Mouse (Mus musculus) CD8-positive naive resting alpha-beta T cell, adult 2 months (primary cell): ENCODE data around the gene Gm7030.
"Not testable (repeated sequence)": the region's sequence is repeated elsewhere in the genome, so short reads cannot be mapped to it uniquely, and the experiment has no call there.

ENCODE experiments used
- DNase-seq, 2 experiments: peaks; one replicate each; pipeline ENCODE4 v3.0.0; 2022; ENCODE audit warnings: low read depth in 2 of 2, low spot score in 2 of 2

Gm7030 gene

DNA sequence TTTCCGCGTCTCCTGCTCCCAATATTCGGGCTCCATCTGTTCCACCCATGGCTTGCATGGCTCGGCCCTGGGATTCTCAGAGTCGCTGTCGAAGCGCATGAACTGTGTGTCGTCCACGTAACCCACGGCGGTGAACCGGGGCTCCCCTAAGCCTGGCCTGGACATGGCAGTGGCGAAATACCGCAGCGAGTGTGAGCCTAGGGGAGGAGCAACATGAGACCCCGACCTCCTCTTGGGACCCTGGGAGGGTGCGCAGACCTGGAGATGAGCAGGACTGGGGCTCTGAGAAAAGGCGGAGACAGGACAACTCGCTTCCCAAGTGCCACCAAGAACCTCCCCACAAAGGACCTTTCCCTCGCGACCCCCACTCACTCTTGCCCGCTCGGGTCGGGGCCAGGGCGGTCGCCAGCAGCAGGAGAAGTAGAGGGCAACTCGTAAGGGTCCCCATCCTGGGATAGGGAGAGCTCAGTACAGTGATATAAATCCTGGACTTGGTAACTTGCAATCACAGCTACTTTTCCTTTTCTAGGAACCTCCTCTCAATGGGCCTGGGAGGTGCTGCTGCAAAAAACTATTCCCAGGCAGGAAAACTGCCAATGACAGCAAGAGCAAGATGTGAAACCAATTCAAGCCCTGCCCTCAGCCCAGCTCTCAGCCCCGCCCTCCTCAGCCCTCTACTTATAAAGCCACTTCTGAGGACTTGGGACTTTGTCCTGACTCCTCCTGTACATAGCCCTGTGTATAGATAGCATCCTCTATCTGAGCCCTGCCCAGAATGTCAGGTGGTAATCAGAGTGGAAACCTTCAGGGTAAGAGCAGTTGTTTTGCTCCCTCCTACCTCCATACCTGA, at the start of gene Gm7030:
TSS of gene Gm7030 (minus strand) at position 458 of the 850 bp plus-strand sequence.
- DNase-seq: not testable (repeated sequence)

DNA sequence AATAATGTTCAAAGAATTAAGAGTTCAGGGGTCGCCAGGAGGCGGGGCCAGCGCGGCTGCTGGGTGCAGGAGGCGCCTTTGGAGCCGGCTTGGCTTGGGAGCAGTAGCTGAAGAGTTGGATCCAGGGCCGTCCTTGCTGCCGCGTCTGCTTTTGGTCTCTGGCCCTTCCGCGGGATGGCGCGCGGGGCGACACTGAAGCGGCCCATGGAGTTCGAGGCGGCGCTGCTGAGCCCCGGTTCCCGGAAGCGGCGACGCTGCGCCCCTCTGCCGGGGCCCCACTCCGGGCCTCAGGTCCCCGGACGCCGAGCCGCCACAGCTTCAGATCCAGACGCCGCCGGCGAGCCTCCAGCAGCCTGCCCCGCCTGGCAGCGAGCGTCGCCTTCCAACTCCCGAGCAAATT, 49.7 kb upstream of the Gm7030 start:
- DNase-seq: not testable (repeated sequence)

- DNase-seq: not testable (repeated sequence)
Observed at GRCm38 (mm10) chr17:36176132-36176531, 46.9 kb upstream of the Gm7030 start.

DNA sequence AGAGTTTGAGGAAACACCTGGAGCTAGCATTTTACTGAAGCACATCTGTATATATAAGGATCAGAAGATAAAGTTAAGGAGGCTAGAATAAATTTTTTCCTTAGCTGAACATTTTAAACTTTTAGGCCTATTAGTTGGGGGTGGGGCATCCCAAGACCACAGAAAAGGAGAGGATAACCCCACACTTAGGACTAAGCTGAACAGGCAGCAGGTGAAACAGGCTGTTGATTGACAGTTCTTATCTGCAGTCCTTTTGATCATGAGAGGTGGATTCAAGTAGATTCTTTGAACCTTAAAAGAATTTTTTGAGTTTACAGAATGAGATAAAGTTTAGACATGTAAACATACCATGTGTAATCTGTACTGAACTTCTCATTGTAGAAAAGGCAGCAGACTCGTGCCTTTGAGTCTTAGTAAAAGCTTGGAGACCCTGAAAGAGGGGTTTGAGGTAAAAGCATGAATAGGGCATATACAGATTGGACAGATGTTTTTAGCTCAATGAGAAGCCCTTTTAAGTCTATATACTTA, 41.1 kb upstream of the Gm7030 start:
- DNase-seq: no peak

GRCm38 (mm10) chr17:36169753-36170152, 40.5 kb upstream of the Gm7030 start:
- DNase-seq: no peak

DNA sequence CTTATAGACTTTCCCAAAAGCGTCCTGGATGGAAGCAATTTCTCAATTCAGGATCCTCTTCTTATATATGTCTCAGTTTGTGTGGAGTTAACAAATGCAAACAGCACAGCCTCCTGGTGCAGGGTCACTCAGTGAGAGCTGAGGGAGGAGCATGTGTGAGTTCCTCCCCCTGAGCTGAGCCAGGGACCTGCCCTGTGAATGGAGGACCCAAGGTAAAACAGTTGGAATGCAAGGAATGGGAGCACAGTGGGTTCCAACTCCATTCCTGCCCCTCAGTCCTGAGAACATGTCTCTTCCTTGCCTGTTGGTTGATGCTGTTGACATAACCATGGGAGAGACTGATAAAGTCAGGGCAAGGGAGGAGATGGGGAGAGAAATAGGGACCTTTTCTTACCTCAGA, 39.9 kb upstream of the Gm7030 start:
- DNase-seq: not testable (repeated sequence)

DNA sequence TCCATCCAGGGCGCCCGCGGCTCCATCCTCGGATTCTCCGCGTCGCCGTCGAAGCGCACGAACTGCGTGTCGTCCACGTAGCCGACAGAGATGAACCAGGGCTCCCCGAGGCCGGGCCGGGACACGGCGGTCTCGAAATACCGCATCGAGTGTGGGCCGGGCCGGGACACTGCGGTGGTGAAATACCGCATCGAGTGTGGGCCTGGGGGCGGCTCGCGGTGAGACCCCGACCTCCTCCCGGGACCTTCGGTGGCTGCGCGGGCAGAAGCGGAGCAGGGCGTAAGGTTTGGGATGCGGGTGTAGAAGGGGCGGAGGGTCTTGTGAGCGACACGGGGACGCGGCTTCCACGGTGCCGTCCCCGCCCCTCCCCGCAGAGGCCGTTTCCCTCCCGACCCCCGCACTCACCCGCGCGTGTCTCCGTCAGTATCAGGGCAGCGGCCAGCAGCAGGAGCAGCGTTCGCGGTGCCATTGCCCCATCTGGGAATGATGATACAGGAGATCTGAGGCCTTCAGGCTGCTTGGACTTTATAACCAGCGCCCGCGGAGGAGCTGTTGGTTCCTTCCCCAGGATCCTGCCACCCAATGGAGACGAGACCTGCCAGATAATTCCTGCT, 38.9 kb upstream of the Gm7030 start, which contains the start of gene Gm8909:
TSS of gene Gm8909 (minus strand) at position 499 of the 614 bp plus-strand sequence.
- DNase-seq: peak in 1 of 2 experiments; percentile 20

DNA sequence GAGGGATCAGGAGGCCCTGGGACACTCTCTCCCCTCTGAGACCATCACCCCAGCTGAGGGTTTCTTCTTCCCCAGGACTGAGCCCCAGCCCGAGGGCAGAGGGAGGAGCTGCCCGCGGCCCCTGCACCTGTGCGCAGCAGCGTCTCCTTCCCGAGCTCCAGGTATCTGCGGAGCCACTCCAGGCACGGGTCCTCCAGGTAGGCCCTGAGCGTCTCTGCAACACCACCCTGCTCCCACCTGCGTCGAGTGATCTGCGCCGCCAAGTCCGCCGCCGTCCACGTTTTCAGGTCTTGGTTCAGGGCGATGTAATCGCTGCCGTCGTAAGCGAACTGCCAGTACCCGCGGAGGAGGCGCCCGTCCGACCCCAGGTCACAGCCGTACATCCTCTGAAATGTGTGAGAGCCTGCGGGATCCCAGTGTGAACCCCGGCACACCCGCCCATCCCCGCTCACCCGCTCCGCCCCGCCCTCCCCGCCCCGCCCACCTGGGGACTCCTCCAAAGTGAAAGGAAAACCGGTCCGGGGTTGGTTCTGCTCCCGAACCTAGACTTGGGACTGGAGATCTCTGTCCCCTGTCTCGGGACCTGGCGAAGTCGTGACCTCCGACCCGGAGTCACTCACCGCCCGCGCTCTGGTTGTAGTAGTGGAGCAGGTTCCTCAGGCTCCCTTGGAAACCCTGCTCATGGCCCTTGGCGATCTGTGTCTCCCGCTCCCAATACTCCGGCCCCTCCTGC, 38.2 kb upstream of the Gm7030 start:
- DNase-seq: peak in 1 of 2 experiments; percentile 14

DNA sequence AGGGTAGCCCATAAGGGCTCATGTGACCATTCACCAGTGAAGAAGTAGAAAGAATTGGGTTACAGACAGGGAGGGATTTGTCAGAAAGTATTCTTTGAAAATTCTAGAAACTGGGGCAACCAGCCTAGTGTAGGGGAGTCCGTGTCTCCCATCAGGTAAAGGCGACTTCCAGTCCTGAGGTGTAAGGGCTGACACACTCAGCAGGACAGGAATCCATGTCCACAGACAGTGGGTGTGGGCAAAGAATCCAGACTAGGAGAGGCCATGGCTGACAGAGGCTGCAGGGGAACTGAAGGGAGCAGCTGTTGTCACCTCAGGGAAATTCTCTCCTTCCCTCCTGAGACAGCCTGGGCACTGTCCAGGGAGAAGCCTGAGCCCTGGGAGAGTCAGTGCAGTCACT, 37.7 kb upstream of the Gm7030 start:
- DNase-seq: not testable (repeated sequence)

GRCm38 (mm10) chr17:36161129-36162051, 32.2 kb upstream of the Gm7030 start:
- DNase-seq: peak in 1 of 2 experiments; percentile 8

DNA sequence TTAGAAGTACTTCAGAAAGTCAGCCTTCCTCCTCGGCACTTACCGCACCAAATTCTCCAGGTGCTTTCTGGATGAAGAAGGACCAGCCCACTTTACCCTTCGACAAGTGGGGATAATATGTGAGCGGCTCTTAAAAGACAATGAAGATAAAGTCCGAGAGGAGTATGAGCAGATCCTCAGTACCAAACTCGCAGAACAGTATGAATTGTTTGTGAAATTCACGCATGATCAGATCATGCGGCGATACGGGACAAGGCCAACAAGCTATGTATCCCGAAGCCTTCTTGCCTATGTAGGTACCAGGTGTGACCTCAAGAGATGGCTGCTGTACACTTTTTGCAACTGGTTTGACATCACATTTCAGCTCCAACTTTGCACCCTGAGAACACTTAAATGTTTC, 29.0 kb upstream of the Gm7030 start:
- DNase-seq: not testable (repeated sequence)

DNA sequence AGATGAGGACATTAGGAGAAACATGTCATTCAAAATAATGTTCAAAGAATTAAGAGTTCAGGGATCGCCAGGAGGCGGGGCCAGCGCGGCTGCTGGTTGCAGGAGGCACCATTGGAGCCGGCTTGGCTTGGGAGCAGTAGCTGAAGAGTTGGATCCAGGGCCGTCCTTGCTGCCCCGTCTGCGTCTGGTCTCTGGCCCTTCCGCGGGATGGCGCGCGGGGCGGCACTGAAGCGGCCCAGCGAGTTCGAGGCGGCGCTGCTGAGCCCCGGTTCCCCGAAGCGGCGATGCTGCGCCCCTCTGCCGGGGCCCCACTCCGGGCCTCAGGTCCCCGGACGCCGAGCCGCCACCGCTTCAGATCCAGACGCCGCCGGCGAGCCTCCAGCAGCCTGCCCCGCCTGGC, 28.6 kb upstream of the Gm7030 start:
- not testable (repeated sequence) for DNase-seq

GRCm38 (mm10) chr17:36154271-36155149, 25.3 kb upstream of the Gm7030 start:
- no peak for DNase-seq

DNA sequence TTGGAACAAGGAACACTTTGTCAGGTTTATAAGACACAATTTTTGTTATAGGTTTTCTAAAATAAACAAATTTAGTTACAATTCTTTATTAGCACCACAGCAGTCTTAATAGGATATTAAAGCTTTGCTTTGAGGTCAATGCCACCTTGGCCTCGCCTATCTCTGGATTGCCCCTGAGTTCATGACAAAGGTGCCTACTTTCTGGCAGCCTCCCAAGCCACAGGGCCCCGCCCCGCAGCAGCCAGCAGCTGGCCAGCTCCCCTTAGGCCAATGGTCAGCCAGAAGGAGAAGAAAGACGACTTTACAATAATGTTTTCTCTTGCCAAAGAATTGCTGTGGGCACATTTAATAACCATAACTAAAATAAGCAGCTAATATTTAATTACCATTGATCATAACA, 22.0 kb upstream of the Gm7030 start:
- not testable (repeated sequence) for DNase-seq

DNA sequence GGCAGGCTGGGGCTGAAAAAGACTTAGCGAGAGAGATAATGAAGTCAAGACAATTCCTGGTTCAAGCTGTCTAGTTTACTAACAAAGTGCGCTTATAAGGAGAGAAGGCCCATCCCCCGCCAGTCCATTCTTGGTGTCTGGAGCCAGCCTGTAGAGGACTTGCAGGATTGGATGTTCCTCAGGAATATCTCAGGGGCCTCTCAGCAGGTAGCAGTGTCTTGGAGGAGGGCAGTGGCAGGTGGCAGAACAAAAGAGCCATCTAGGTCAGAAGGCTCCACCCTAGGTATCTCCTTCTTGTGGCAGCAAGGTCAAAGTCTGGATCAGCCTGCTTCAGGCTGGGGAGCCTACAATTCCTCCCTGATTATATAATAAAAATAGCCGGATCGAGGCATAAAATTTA, 19.2 kb upstream of the Gm7030 start:
- not testable (repeated sequence) for DNase-seq

GRCm38 (mm10) chr17:36146937-36147336, 17.7 kb upstream of the Gm7030 start:
- DNase-seq: not testable (repeated sequence)

DNA sequence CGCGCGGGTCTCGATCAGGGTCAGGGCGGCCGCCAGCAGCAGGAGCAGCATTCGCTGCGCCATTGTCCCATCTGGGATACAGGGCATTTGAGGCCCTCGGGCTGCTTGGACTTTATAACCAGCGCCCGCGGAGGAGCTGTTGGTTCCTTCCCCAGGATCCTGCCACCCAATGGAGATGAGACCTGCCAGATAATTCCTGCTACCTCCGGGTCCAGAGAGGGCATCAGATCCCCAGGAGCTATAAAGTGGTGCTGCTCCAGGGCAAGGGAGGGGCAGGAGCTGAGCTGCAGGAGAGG, 16.6 kb upstream of the Gm7030 start:
- not testable (repeated sequence) for DNase-seq

DNA sequence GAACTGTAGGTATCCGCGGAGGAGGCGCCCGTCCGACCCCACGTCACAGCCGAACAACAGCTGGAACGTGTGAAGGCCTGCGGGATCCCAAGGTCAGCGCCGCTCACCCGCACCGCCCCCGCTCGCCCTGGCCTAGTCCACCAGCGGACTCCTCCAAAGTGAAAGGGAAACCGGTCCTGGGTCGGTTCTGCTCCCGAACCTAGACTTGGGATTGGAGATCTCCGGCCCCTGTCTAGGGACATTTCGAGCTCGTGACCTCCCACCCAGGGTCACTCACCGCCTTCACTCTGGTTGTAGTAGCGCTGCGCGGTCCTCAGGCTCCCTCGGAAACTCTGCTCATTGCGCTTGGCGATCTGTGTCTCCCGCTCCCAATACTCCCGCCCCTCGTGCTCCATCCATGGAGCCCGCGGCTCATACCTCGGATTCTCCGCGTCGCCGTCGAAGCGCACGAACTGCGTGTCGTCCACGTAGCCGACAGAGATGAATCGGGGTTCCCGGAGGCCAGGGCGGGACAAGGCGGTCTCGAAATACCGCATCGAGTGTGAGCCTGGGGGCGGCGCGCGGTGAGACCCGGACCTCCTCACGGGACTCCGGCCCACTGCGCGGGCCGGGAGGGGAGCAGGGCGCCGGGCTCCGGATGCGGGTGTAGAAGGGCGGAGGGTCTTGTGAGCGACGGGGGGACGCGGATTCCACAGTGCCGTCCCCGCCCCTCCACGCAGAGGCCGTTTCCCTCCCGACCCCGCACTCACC, 16.1 kb upstream of the Gm7030 start:
- no peak for DNase-seq
